Mouse (Mus musculus): ENCODE measurements around the gene Ptpn14. TPM values are rescaled to one million over a fixed set of nuclear protein-coding genes. Genes with fewer than 3 reads are reported as not detected.
A peak's percentile ranks its signal among the peaks of the same experiment; 100 is the strongest.

Gene Ptpn14
- polyA plus RNA-seq, 1 experiment: 13.6 TPM

DNA sequence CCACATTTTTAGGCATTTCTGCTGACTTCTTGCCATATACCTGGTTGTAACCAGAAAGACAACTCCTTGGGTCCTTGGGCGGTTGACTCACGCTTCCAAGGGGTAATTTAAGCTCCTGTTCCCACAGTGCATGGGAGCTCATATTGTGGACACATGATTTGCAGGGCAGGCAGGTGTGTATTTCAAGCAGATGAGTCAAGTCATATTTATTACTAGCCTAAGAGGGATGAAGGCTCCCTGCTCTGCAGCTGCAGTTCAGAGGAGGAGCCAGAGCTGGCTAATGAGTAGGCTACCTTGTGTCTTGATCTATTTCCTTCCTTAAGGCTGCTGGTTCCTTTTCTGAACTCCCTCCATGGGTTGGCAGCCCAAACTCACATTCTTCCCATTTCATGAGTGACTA lies 83.7 kb downstream of the Ptpn14 start:
- Histone ChIP-seq H3K4me2 (ENCODE audit: low read depth) (peak overlapping the region; percentile 22), H3K79me2 (ENCODE audit: control insufficient read depth, insufficient read depth) (peaks cover 50% of the 10 kb centered on the region), H3K36me3 (ENCODE audit: control insufficient read depth, insufficient read depth) (no peaks in the 10 kb centered on the region), H3K27me3 (ENCODE audit: control insufficient read depth, insufficient read depth, insufficient read length) (no peaks in the 10 kb centered on the region), H3K4me3 (no peak overlapping the region), H3ac (ENCODE audit: control insufficient read depth, insufficient read length) (no peak overlapping the region)
- no peak for TF ChIP-seq TCF12 (IDR thresholded peaks at IDR 0.05; ENCODE audit: insufficient read depth, poor library complexity, severe bottlenecking)
- TF ChIP-seq MYOD1 (IDR thresholded peaks at IDR 0.05; ENCODE audit: control insufficient read depth in 1 of 3, insufficient read length in 2 of 3, low read depth in 2 of 3): peak in 1 of 3 experiments; percentile 62
- no peak for TF ChIP-seq REST (IDR thresholded peaks at IDR 0.05; ENCODE audit: insufficient read depth, insufficient read length)
- peak; percentile 5 for TF ChIP-seq USF1 (IDR thresholded peaks at IDR 0.05; ENCODE audit: low read depth)
- TF ChIP-seq POLR2A (IDR thresholded peaks at IDR 0.05; ENCODE audit: insufficient read length, low read depth): no peak
- TF ChIP-seq CEBPB (IDR thresholded peaks at IDR 0.05; ENCODE audit: insufficient read depth, poor library complexity, severe bottlenecking): no peak
- no peak for TF ChIP-seq SRF (IDR thresholded peaks at IDR 0.05; ENCODE audit: control insufficient read depth, insufficient read length, low read depth)
- no peak for TF ChIP-seq MAX (IDR thresholded peaks at IDR 0.05; ENCODE audit: low read depth)
- no peak for TF ChIP-seq POLR2AphosphoS2 (IDR thresholded peaks at IDR 0.05; ENCODE audit: insufficient read length, low read depth)
- no peak for TF ChIP-seq MYOG (IDR thresholded peaks at IDR 0.05; ENCODE audit: control insufficient read depth in 1 of 3, insufficient read depth in 1 of 3, insufficient read length in 2 of 3, low read depth in 2 of 3)

DNA sequence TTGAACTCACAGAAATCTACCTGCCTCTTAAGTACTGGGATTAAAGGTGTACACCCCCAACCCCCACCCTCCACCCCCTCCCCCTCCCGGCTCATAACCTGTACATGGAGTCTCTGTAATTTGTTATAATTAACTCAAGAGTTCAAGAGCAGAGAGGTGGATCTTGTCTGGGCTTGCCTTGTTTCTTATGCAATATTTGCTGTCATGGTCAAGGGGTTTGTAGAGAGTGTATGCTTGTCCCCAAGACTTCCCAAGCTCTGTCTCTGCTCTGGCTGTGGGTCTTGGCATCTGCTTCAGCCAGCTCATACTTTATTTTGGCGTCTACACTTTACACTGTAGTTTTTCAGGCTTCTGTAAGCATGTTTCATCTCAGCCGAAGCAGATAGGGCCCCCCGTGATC lies 86.3 kb downstream of the Ptpn14 start:
- Histone ChIP-seq H3K4me2 (ENCODE audit: low read depth) (no peak overlapping the region), H3K36me3 (ENCODE audit: control insufficient read depth, insufficient read depth) (no peaks in the 10 kb centered on the region), H3ac (ENCODE audit: control insufficient read depth, insufficient read length) (no peak overlapping the region), H3K4me3 (no peak overlapping the region), H3K27me3 (ENCODE audit: control insufficient read depth, insufficient read depth, insufficient read length) (no peaks in the 10 kb centered on the region), H3K79me2 (ENCODE audit: control insufficient read depth, insufficient read depth) (peaks cover 63% of the 10 kb centered on the region)
- no peak for TF ChIP-seq SRF (IDR thresholded peaks at IDR 0.05; ENCODE audit: control insufficient read depth, insufficient read length, low read depth)
- TF ChIP-seq POLR2A (IDR thresholded peaks at IDR 0.05; ENCODE audit: insufficient read length, low read depth): no peak
- no peak for TF ChIP-seq POLR2AphosphoS2 (IDR thresholded peaks at IDR 0.05; ENCODE audit: insufficient read length, low read depth)
- no peak for TF ChIP-seq TCF3 (IDR thresholded peaks at IDR 0.05; ENCODE audit: insufficient read length, low read depth)
- no peak for TF ChIP-seq CEBPB (IDR thresholded peaks at IDR 0.05; ENCODE audit: insufficient read depth, poor library complexity, severe bottlenecking)
- no peak for TF ChIP-seq MYOD1 (IDR thresholded peaks at IDR 0.05; ENCODE audit: control insufficient read depth in 1 of 3, insufficient read length in 2 of 3, low read depth in 2 of 3)

GRCm38 (mm10) chr1:189817089-189817488 lies 89.0 kb downstream of the Ptpn14 start:
- no peak overlapping the region for H3K4me3 ChIP-seq
- no peak overlapping the region for H3K4me2 ChIP-seq (ENCODE audit: low read depth)
- H3K79me2 ChIP-seq (ENCODE audit: control insufficient read depth, insufficient read depth): peaks cover 65% of the 10 kb centered on the region
- H3ac ChIP-seq (ENCODE audit: control insufficient read depth, insufficient read length): no peak overlapping the region
- H3K27me3 ChIP-seq (ENCODE audit: control insufficient read depth, insufficient read depth, insufficient read length): no peaks in the 10 kb centered on the region
- no peak for TF ChIP-seq TCF3 (IDR thresholded peaks at IDR 0.05; ENCODE audit: insufficient read length, low read depth)
- H3K36me3 ChIP-seq (ENCODE audit: control insufficient read depth, insufficient read depth): no peaks in the 10 kb centered on the region

DNA sequence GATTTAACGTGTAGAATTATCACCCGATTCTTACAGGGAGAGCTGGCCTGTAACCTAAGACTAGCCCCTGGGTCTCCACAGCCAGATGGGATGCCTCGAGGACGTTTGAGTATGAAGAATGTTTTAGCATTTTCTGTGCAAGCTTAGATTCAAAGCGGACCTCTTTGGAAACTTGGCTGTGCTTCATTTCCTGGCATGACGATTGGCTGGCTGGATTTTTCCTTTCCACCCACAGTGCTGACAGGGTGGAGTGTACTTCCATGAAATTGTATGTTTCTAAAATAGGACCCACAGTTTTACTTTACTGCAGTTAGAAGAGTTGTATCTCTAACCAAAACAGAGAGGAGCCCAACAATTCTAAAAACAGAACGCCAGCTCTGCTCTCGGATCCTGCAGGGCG lies 89.7 kb downstream of the Ptpn14 start:
- TF ChIP-seq REST (IDR thresholded peaks at IDR 0.05; ENCODE audit: insufficient read depth, insufficient read length): no peak
- no peak for TF ChIP-seq TCF3 (IDR thresholded peaks at IDR 0.05; ENCODE audit: insufficient read length, low read depth)
- TF ChIP-seq TCF12 (IDR thresholded peaks at IDR 0.05; ENCODE audit: insufficient read depth, poor library complexity, severe bottlenecking): no peak
- TF ChIP-seq POLR2AphosphoS2 (IDR thresholded peaks at IDR 0.05; ENCODE audit: insufficient read length, low read depth): no peak
- TF ChIP-seq E2F4 (IDR thresholded peaks at IDR 0.05; ENCODE audit: insufficient read depth): no peak
- TF ChIP-seq SRF (IDR thresholded peaks at IDR 0.05; ENCODE audit: control insufficient read depth, insufficient read length, low read depth): no peak
- TF ChIP-seq USF1 (IDR thresholded peaks at IDR 0.05; ENCODE audit: low read depth): no peak
- no peak for TF ChIP-seq POLR2A (IDR thresholded peaks at IDR 0.05; ENCODE audit: insufficient read length, low read depth)
- TF ChIP-seq CEBPB (IDR thresholded peaks at IDR 0.05; ENCODE audit: insufficient read depth, poor library complexity, severe bottlenecking): no peak
- TF ChIP-seq MAX (IDR thresholded peaks at IDR 0.05; ENCODE audit: low read depth): no peak
- TF ChIP-seq MYOG (IDR thresholded peaks at IDR 0.05; ENCODE audit: control insufficient read depth in 1 of 3, insufficient read depth in 1 of 3, insufficient read length in 2 of 3, low read depth in 2 of 3): no peak
- no peak for TF ChIP-seq MYOD1 (IDR thresholded peaks at IDR 0.05; ENCODE audit: control insufficient read depth in 1 of 3, insufficient read length in 2 of 3, low read depth in 2 of 3)
- no peak overlapping the region for H3ac ChIP-seq (ENCODE audit: control insufficient read depth, insufficient read length)
- peaks cover 58% of the 10 kb centered on the region for H3K79me2 ChIP-seq (ENCODE audit: control insufficient read depth, insufficient read depth)
- no peak overlapping the region for H3K4me2 ChIP-seq (ENCODE audit: low read depth)
- H3K36me3 ChIP-seq (ENCODE audit: control insufficient read depth, insufficient read depth): no peaks in the 10 kb centered on the region
- no peaks in the 10 kb centered on the region for H3K27me3 ChIP-seq (ENCODE audit: control insufficient read depth, insufficient read depth, insufficient read length)
- H3K4me3 ChIP-seq: no peak overlapping the region

- no peaks in the 10 kb centered on the region for H3K27me3 ChIP-seq (ENCODE audit: control insufficient read depth, insufficient read depth, insufficient read length)
- no peak overlapping the region for H3K4me3 ChIP-seq
- no peak overlapping the region for H3K4me2 ChIP-seq (ENCODE audit: low read depth)
- no peak overlapping the region for H3ac ChIP-seq (ENCODE audit: control insufficient read depth, insufficient read length)
- TF ChIP-seq TCF12 (IDR thresholded peaks at IDR 0.05; ENCODE audit: insufficient read depth, poor library complexity, severe bottlenecking): no peak
- TF ChIP-seq TCF3 (IDR thresholded peaks at IDR 0.05; ENCODE audit: insufficient read length, low read depth): no peak
- no peak for TF ChIP-seq MYOD1 (IDR thresholded peaks at IDR 0.05; ENCODE audit: control insufficient read depth in 1 of 3, insufficient read length in 2 of 3, low read depth in 2 of 3)
- TF ChIP-seq MYOG (IDR thresholded peaks at IDR 0.05; ENCODE audit: control insufficient read depth in 1 of 3, insufficient read depth in 1 of 3, insufficient read length in 2 of 3, low read depth in 2 of 3): no peak
- no peak for TF ChIP-seq SRF (IDR thresholded peaks at IDR 0.05; ENCODE audit: control insufficient read depth, insufficient read length, low read depth)
- TF ChIP-seq MAX (IDR thresholded peaks at IDR 0.05; ENCODE audit: low read depth): no peak
- TF ChIP-seq E2F4 (IDR thresholded peaks at IDR 0.05; ENCODE audit: insufficient read depth): no peak
- no peak for TF ChIP-seq REST (IDR thresholded peaks at IDR 0.05; ENCODE audit: insufficient read depth, insufficient read length)
- TF ChIP-seq POLR2AphosphoS2 (IDR thresholded peaks at IDR 0.05; ENCODE audit: insufficient read length, low read depth): no peak
- TF ChIP-seq CEBPB (IDR thresholded peaks at IDR 0.05; ENCODE audit: insufficient read depth, poor library complexity, severe bottlenecking): no peak
- no peak for TF ChIP-seq USF1 (IDR thresholded peaks at IDR 0.05; ENCODE audit: low read depth)
- no peaks in the 10 kb centered on the region for H3K36me3 ChIP-seq (ENCODE audit: control insufficient read depth, insufficient read depth)
- peaks cover 36% of the 10 kb centered on the region for H3K79me2 ChIP-seq (ENCODE audit: control insufficient read depth, insufficient read depth)
Observed at GRCm38 (mm10) chr1:189820111-189820510, 92.0 kb downstream of the Ptpn14 start.

Measured in myocyte (in vitro differentiated cells).